Mouse (Mus musculus) liver, embryonic 11.5 days (tissue): Measurements from ENCODE around the gene Chst11. TPM values are rescaled to one million over a fixed set of nuclear protein-coding genes. Genes with fewer than 3 reads are reported as not detected.
A peak's percentile ranks its signal among the peaks of the same experiment; 100 is the strongest.

Experiments
- ATAC-seq: fragments of 200-750 bp; cut with Nextera tagmentation; replicated peaks from 2 replicates; pipeline ENCODE4 v1.8.0; 2017; ENCODE audit warnings: moderate number of reproducible peaks, mild to moderate bottlenecking, moderate TSS enrichment, moderate library complexity; ENCODE audit not compliant: low FRiP score
- DNase-seq: peaks from one replicate; pipeline ENCODE4 v3.0.0-alpha.2; 2017; ENCODE audit warnings: low spot score
- H3K27ac ChIP-seq: fragments of 300-500 bp; sonication (generic); 2 replicates; pipeline ENCODE4 v1.5.1; 2014; ENCODE audit warnings: mild to moderate bottlenecking, low read depth, low read length, control low read depth
- H3K27me3 ChIP-seq: fragments of 300-500 bp; sonication (generic); replicated peaks from 2 replicates; pipeline ENCODE4 v1.6.1; 2014; ENCODE audit warnings: low read length, mixed read lengths; ENCODE audit not compliant: control insufficient read depth, insufficient read depth
- H3K36me3 ChIP-seq: fragments of 300-500 bp; sonication (generic); 2 replicates; pipeline ENCODE4 v1.6.1; 2014; ENCODE audit warnings: mild to moderate bottlenecking, low read length, moderate library complexity, mixed read lengths; ENCODE audit not compliant: control insufficient read depth, insufficient read depth
- H3K4me1 ChIP-seq: fragments of 300-500 bp; sonication (generic); replicated peaks from 2 replicates; pipeline ENCODE4 v1.6.1; 2014; ENCODE audit warnings: low read length, mixed read lengths; ENCODE audit not compliant: control insufficient read depth, insufficient read depth
- H3K4me2 ChIP-seq: fragments of 300-500 bp; sonication (generic); 2 replicates; pipeline ENCODE4 v1.6.1; 2014; ENCODE audit warnings: mild to moderate bottlenecking, control low read depth, moderate library complexity
- H3K4me3 ChIP-seq: fragments of 300-500 bp; sonication (generic); 2 replicates; pipeline ENCODE4 v1.5.1; 2014; ENCODE audit warnings: low read depth, low read length, control low read depth
- H3K9ac ChIP-seq: fragments of 300-500 bp; sonication (generic); 2 replicates; pipeline ENCODE4 v1.6.1; 2014; ENCODE audit warnings: low read depth, low read length, control low read depth
- H3K9me3 ChIP-seq: fragments of 300-500 bp; sonication (generic); 2 replicates; pipeline ENCODE4 v1.6.1; 2016; ENCODE audit warnings: low read length, inconsistent platforms, mixed read lengths; ENCODE audit not compliant: control insufficient read depth
- WGBS: fragments of 180-500 bp; shearing (Covaris S2); extraction: QIAGEN DNeasy Blood & Tissue Kit; methylation state at CpG from one replicate; pipeline ENCODE4 v1.1.7; 2014; 5-methylcytosine and 5-hydroxymethylcytosine counted together
- polyA plus RNA-seq: library from polyadenylated mRNA; unstranded; fragments of >200 nt; fragmentation: Nextera tagmentation; extraction: Ambion mirVana; gene quantifications from 2 replicates; pipeline ENCODE4 v1.2.1, GENCODE M21; 2014

Chst11 gene
- polyA plus RNA-seq, 1 experiment from 2014 or later = 2.9 TPM

GRCm38 (mm10) chr10:83107921-83108738 lies 122.8 kb downstream of the Chst11 start:
- Histone ChIP-seq H3K4me1 (peaks cover 5% of the 10 kb centered on the region; the same call in 1 of the 2 replicates), H3K9me3 (no peaks in the 10 kb centered on the region), H3K4me3 (no peak overlapping the region), H3K27me3 (no peaks in the 10 kb centered on the region), H3K36me3 (no peaks in the 10 kb centered on the region), H3K27ac (no peak overlapping the region), H3K4me2 (no peak overlapping the region), H3K9ac (no peak overlapping the region)
- DNase-seq (no peak), ATAC-seq (no peak)
- WGBS = 70% methylated on average over 21 of the region's 21 CpGs

GRCm38 (mm10) chr10:83108946-83109345 lies 123.6 kb downstream of the Chst11 start:
- Histone ChIP-seq H3K4me2 (no peak overlapping the region), H3K4me3 (no peak overlapping the region), H3K27me3 (no peaks in the 10 kb centered on the region), H3K9me3 (no peaks in the 10 kb centered on the region), H3K27ac (no peak overlapping the region), H3K36me3 (no peaks in the 10 kb centered on the region), H3K4me1 (peaks cover 5% of the 10 kb centered on the region; the same call in 1 of the 2 replicates), H3K9ac (no peak overlapping the region)
- DNase-seq = no peak
- WGBS = 82% methylated on average over 6 of the region's 6 CpGs
- ATAC-seq = 0 out of 2 replicates have a peak, but pooled peaks have one; percentile 27

GRCm38 (mm10) chr10:83111046-83111445 lies 125.7 kb downstream of the Chst11 start:
- H3K27ac ChIP-seq = no peak overlapping the region
- H3K4me2 ChIP-seq = no peak overlapping the region
- no peak for ATAC-seq
- WGBS = 94% methylated on average over 6 of the region's 6 CpGs
- H3K9ac ChIP-seq = no peak overlapping the region
- no peaks in the 10 kb centered on the region for H3K9me3 ChIP-seq
- peaks cover 5% of the 10 kb centered on the region; the same call in 1 of the 2 replicates for H3K4me1 ChIP-seq
- H3K4me3 ChIP-seq = no peak overlapping the region
- DNase-seq = no peak
- H3K36me3 ChIP-seq = no peaks in the 10 kb centered on the region
- no peaks in the 10 kb centered on the region for H3K27me3 ChIP-seq

- 80% methylated on average over 4 of the region's 4 CpGs for WGBS
- Histone ChIP-seq H3K27me3 (no peaks in the 10 kb centered on the region), H3K4me2 (no peak overlapping the region), H3K36me3 (no peaks in the 10 kb centered on the region), H3K4me3 (no peak overlapping the region), H3K9me3 (no peaks in the 10 kb centered on the region), H3K27ac (no peak overlapping the region), H3K4me1 (peaks cover 11% of the 10 kb centered on the region), H3K9ac (no peak overlapping the region)
- no peak for ATAC-seq
- no peak for DNase-seq
Measured at GRCm38 (mm10) chr10:83112345-83112744, 127.0 kb downstream of the Chst11 start.

GRCm38 (mm10) chr10:83114564-83114963 lies 129.3 kb downstream of the Chst11 start:
- DNase-seq = no peak
- Histone ChIP-seq H3K9ac (no peak overlapping the region), H3K27ac (no peak overlapping the region), H3K4me2 (no peak overlapping the region), H3K36me3 (no peaks in the 10 kb centered on the region), H3K27me3 (no peaks in the 10 kb centered on the region), H3K4me1 (peaks cover 7% of the 10 kb centered on the region), H3K4me3 (no peak overlapping the region), H3K9me3 (no peaks in the 10 kb centered on the region)
- 82% methylated on average over 5 of the region's 5 CpGs for WGBS
- ATAC-seq = no peak

GRCm38 (mm10) chr10:83116889-83117288 lies 131.6 kb downstream of the Chst11 start:
- Histone ChIP-seq H3K27me3 (no peaks in the 10 kb centered on the region), H3K4me3 (no peak overlapping the region), H3K4me2 (no peak overlapping the region), H3K9me3 (no peaks in the 10 kb centered on the region), H3K4me1 (peaks cover 7% of the 10 kb centered on the region), H3K36me3 (no peaks in the 10 kb centered on the region), H3K9ac (no peak overlapping the region), H3K27ac (no peak overlapping the region)
- WGBS = 38% methylated on average over 11 of the region's 11 CpGs
- DNase-seq (no peak), ATAC-seq (peak; percentile 37)

- no peak overlapping the region for H3K9ac ChIP-seq
- 90% methylated on average over 6 of the region's 6 CpGs for WGBS
- ATAC-seq = no peak
Measured at GRCm38 (mm10) chr10:83117851-83118250, 132.6 kb downstream of the Chst11 start.

GRCm38 (mm10) chr10:83118613-83119012 lies 133.3 kb downstream of the Chst11 start:
- Histone ChIP-seq H3K9ac (no peak overlapping the region), H3K4me2 (no peak overlapping the region), H3K36me3 (no peaks in the 10 kb centered on the region), H3K9me3 (no peaks in the 10 kb centered on the region), H3K27me3 (no peaks in the 10 kb centered on the region), H3K4me1 (peaks cover 7% of the 10 kb centered on the region), H3K4me3 (no peak overlapping the region), H3K27ac (no peak overlapping the region)
- 56% methylated on average over 3 of the region's 3 CpGs for WGBS
- no peak for ATAC-seq
- DNase-seq = no peak

More at GRCm38 (mm10) chr10:83117851-83118250, 132.6 kb downstream of the Chst11 start:
- no peaks in the 10 kb centered on the region for H3K36me3 ChIP-seq
- no peak overlapping the region for H3K4me2 ChIP-seq
- H3K4me1 ChIP-seq = peaks cover 7% of the 10 kb centered on the region
- H3K27ac ChIP-seq = no peak overlapping the region
- H3K27me3 ChIP-seq = no peaks in the 10 kb centered on the region
- DNase-seq = no peak
- no peaks in the 10 kb centered on the region for H3K9me3 ChIP-seq
- no peak overlapping the region for H3K4me3 ChIP-seq

GRCm38 (mm10) chr10:83119016-83119415 lies 133.7 kb downstream of the Chst11 start:
- Histone ChIP-seq H3K4me1 (peaks cover 7% of the 10 kb centered on the region), H3K9me3 (no peaks in the 10 kb centered on the region), H3K9ac (no peak overlapping the region), H3K36me3 (no peaks in the 10 kb centered on the region), H3K4me3 (no peak overlapping the region), H3K27me3 (no peaks in the 10 kb centered on the region), H3K27ac (no peak overlapping the region), H3K4me2 (no peak overlapping the region)
- DNase-seq (no peak), ATAC-seq (no peak)
- WGBS = 79% methylated on average over 10 of the region's 10 CpGs
